11 mouse cellular contexts compared by ENCODE assay signal in the genomic region with DNA sequence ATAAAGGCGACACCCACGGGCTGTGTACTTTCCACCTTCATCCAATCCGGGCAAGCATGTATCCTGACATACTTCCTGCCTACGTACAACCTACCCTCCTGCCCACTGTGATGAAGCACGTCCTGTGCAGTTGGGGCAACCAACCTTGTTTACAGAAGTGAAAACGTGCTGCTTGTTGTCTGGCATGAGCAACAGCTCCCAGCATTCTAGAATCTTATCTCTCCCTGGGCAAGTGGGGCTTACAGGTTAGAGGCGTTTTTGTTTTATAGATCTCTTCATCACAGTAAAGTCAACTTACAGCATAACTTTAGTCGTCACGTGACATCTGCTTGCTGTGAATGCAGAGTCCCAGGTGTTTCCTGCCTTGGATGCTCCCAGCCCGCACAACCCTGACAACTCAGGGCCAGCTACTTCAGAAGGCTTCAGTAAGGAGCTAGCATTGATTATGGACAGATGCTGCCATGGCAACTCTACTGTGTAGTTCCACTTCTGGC.
A peak's percentile ranks its signal among the peaks of the same experiment; 100 is the strongest.
DNase-seq lines count a peak whose midpoint lies in the region; ATAC-seq and TF ChIP-seq lines count a peak whose summit lies in the region.
"Had no signal": no experiment of that assay in that cellular context is flagged by ENCODE, and none has a peak within 500 bp of the region (broad histone marks: within the 10 kb centered on the region; RNA-seq: fewer than 3 reads in every experiment).

No protein-coding gene starts in this region.

- peaks cover 15% of the 10 kb centered on the region; the same call in 1 of the 2 replicates for H3K4me1 ChIP-seq in heart, postnatal 0 days (ENCODE audit: control insufficient read depth, insufficient read depth)

- 0 out of 2 replicates have a peak, but pooled peaks cover 3% of the 10 kb centered on the region for H3K27me3 ChIP-seq in heart, postnatal 0 days (ENCODE audit: control insufficient read depth, insufficient read depth, low read length)

- H3K9ac ChIP-seq in heart, postnatal 0 days (replicated peaks; ENCODE audit: low read depth, low read length) = no peak overlapping the region

- H3K4me3 ChIP-seq in heart, postnatal 0 days (ENCODE audit: low read depth, low read length) = no peak overlapping the region
- H3K4me3 ChIP-seq: left cerebral cortex, adult 2 months had no signal

- H3K4me2 ChIP-seq in heart, postnatal 0 days (ENCODE audit: low read depth, low read length) = no peak overlapping the region

- no peak for TF ChIP-seq EP300 in heart, postnatal 0 days (IDR thresholded peaks at IDR 0.05; ENCODE audit: low read depth)

- DNase-seq in heart, postnatal 0 days (ENCODE audit: low spot score) = no peak
- no peak for DNase-seq in heart, adult 8-10 months (ENCODE audit: low spot score)
- peak; percentile 45 for DNase-seq in spleen, adult 12 weeks (ENCODE audit: low spot score)
- DNase-seq in spleen, postnatal 14 days (ENCODE audit: low spot score in 2 of 2) = no peak
- peak; percentile 62 for DNase-seq in thymus, postnatal 4 days
- no peak for DNase-seq in cerebellum, adult 9-10 months
- DNase-seq in gastrocnemius, adult 8-10 months (ENCODE audit: low spot score in 2 of 2) = no peak
- DNase-seq: cerebellum, adult 11-12 months; gastrocnemius, postnatal 10 days had no signal

- peak overlapping the region; percentile 5; the same call in 1 of the 2 replicates for H3K27ac ChIP-seq in heart, postnatal 0 days (ENCODE audit: low read depth)
- H3K27ac ChIP-seq: left cerebral cortex, adult 2 months had no signal

- no peaks in the 10 kb centered on the region for H3K9me3 ChIP-seq in heart, postnatal 0 days (replicated peaks; ENCODE audit: control insufficient read depth, low read length)

- no peak for TF ChIP-seq CTCF in heart, postnatal 0 days (IDR thresholded peaks at IDR 0.05; ENCODE audit: low read depth)

- no peaks in the 10 kb centered on the region for H3K36me3 ChIP-seq in heart, postnatal 0 days (replicated peaks; ENCODE audit: control insufficient read depth, insufficient read depth, low read length)

- ATAC-seq in heart, postnatal 0 days (ENCODE audit: insufficient read depth, low read depth) = no peak
- peak; percentile 20; the same call in 1 of the 2 replicates for ATAC-seq in megakaryocyte-erythroid progenitor cell, adult 5-6 weeks (replicated peaks; ENCODE audit: low FRiP score, low TSS enrichment, poor library complexity, severe bottlenecking)

- 61% methylated on average over 10 of the region's 10 CpGs for WGBS in heart, postnatal 0 days

Comparison
In these comparisons a context has a peak if more than half of its experiments do, and no peak if none do; other contexts are left out.
1. DNase-seq: peak in spleen, adult 12 weeks (single experiment) and thymus, postnatal 4 days (single experiment); none in heart, postnatal 0 days (single experiment), heart, adult 8-10 months (single experiment), spleen, postnatal 14 days (0 of 2), cerebellum, adult 9-10 months (single experiment) and gastrocnemius, adult 8-10 months (0 of 2).